Mouse (Mus musculus): ENCODE results near the gene Rpl39. TPM values are rescaled to one million over a fixed set of nuclear protein-coding genes. Genes with fewer than 3 reads are reported as not detected.
A peak's percentile ranks its signal among the peaks of the same experiment; 100 is the strongest.

Rpl39 gene
- polyA plus RNA-seq, 1 experiment from 2014 or later, result 450 TPM

DNA sequence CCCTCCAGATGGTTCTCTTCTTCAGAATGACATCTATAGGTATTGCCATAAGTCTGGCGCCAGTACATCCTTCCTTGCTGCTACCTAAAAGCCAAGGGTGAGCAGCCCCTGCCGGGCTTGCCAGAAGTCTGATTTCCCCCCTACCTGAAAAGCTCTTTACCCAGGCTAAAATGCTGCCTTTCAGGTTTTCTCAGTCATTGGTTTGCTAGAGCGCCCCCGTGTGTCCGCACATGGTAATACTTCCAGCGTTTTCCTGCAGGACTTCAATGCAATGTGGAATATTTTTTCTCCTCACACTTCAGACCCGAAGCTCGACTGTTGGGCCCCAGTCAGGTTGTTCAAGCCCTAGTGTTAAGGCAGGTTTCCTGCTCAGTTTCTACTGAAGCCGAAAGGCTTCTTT, 42.5 kb downstream of the Rpl39 start:
- no peaks in the 10 kb centered on the region for H3K4me1 ChIP-seq (replicated peaks; ENCODE audit: control insufficient read depth, insufficient read depth, low read length)
- no peak for ATAC-seq
- 24% methylated on average over 9 of the region's 9 CpGs for WGBS

More for the DNA sequence above, 42.5 kb downstream of the Rpl39 start:
- H3K4me2 ChIP-seq (replicated peaks; ENCODE audit: low read depth), result no peak overlapping the region
- no peak overlapping the region for H3K4me3 ChIP-seq (ENCODE audit: low read depth, low read length)
- no peak overlapping the region for H3K9ac ChIP-seq (ENCODE audit: low read depth, low read length)
- H3K27me3 ChIP-seq (replicated peaks; ENCODE audit: control insufficient read depth, insufficient read depth, low read length), result peaks cover 4% of the 10 kb centered on the region; the same call in 1 of the 2 replicates
- no peaks in the 10 kb centered on the region for H3K36me3 ChIP-seq (ENCODE audit: control insufficient read depth, insufficient read depth)
- peak; percentile 67 for TF ChIP-seq CTCF (IDR thresholded peaks at IDR 0.05; ENCODE audit: low read depth)
- H3K27ac ChIP-seq (ENCODE audit: low read depth, low read length), result no peak overlapping the region
- no peaks in the 10 kb centered on the region for H3K9me3 ChIP-seq (ENCODE audit: control insufficient read depth)

Other genes with a start within 250 kb of the Rpl39 start
- gene Ube2a, start 211.5 kb downstream of the Rpl39 start, polyA plus RNA-seq (2015; fragmentation: Nextera tagmentation; extraction: Ambion mirVana), result 153 and 168 TPM in 2 replicates
- 17.8 and 18.1 TPM in 2 replicates for gene C330007P06Rik, start 211.3 kb downstream of the Rpl39 start, polyA plus RNA-seq (2015; fragmentation: Nextera tagmentation; extraction: Ambion mirVana)
- 1.4 TPM in 2 replicates for gene Nkrf, start 182.5 kb downstream of the Rpl39 start, polyA plus RNA-seq (2015; fragmentation: Nextera tagmentation; extraction: Ambion mirVana)
- gene Sept6, start 93.6 kb downstream of the Rpl39 start, polyA plus RNA-seq (2015; fragmentation: Nextera tagmentation; extraction: Ambion mirVana), result 5.7 and 6.6 TPM in 2 replicates
- not detected in 2 replicates for gene Sowahd, start 36.6 kb downstream of the Rpl39 start, polyA plus RNA-seq (2015; fragmentation: Nextera tagmentation; extraction: Ambion mirVana)
- gene Upf3b, start 24.9 kb upstream of the Rpl39 start, polyA plus RNA-seq (2015; fragmentation: Nextera tagmentation; extraction: Ambion mirVana), result 9.6 and 11.4 TPM in 2 replicates
- 9.1 and 11.6 TPM in 2 replicates for gene Nkap, start 41.4 kb upstream of the Rpl39 start, polyA plus RNA-seq (2015; fragmentation: Nextera tagmentation; extraction: Ambion mirVana)
- gene Akap14, start 83.4 kb upstream of the Rpl39 start, polyA plus RNA-seq (2015; fragmentation: Nextera tagmentation; extraction: Ambion mirVana), result 0.10 TPM in 1 of 2 replicates, not detected in the other
- gene Ndufa1, start 105.8 kb upstream of the Rpl39 start, polyA plus RNA-seq (2015; fragmentation: Nextera tagmentation; extraction: Ambion mirVana), result 676 and 731 TPM in 2 replicates
- 6.1 and 7.1 TPM in 2 replicates for gene Rnf113a1, start 105.8 kb upstream of the Rpl39 start, polyA plus RNA-seq (2015; fragmentation: Nextera tagmentation; extraction: Ambion mirVana)
- gene Gm9, start 125.6 kb upstream of the Rpl39 start, polyA plus RNA-seq (2015; fragmentation: Nextera tagmentation; extraction: Ambion mirVana), result not detected in 2 replicates
- gene Rhox1, start 136.9 kb upstream of the Rpl39 start, polyA plus RNA-seq (2015; fragmentation: Nextera tagmentation; extraction: Ambion mirVana), result not detected in 2 replicates
- gene Rhox2a, start 159.6 kb upstream of the Rpl39 start, polyA plus RNA-seq (2015; fragmentation: Nextera tagmentation; extraction: Ambion mirVana), result not detected in 2 replicates
- not detected in 2 replicates for gene Rhox3a, start 164.5 kb upstream of the Rpl39 start, polyA plus RNA-seq (2015; fragmentation: Nextera tagmentation; extraction: Ambion mirVana)
- gene Rhox4a, start 179.9 kb upstream of the Rpl39 start, polyA plus RNA-seq (2015; fragmentation: Nextera tagmentation; extraction: Ambion mirVana), result not detected in 2 replicates

All from intestine, postnatal 0 days (tissue).